Mouse (Mus musculus) urinary bladder, postnatal 36 days (tissue): ENCODE data around the gene Dab1.

ENCODE experiments used
- DNase-seq, 2 experiments: peaks; one replicate each; pipeline ENCODE4 v3.0.0; 2022; ENCODE audit warnings: low spot score in 2 of 2, mixed read lengths in 1 of 2

Gene Dab1

GRCm38 (mm10) chr4:104368561-104369021 is 749.4 kb downstream of the Dab1 start:
- DNase-seq, result no peak

GRCm38 (mm10) chr4:104369091-104369490 is 749.9 kb downstream of the Dab1 start:
- DNase-seq, result no peak

DNA sequence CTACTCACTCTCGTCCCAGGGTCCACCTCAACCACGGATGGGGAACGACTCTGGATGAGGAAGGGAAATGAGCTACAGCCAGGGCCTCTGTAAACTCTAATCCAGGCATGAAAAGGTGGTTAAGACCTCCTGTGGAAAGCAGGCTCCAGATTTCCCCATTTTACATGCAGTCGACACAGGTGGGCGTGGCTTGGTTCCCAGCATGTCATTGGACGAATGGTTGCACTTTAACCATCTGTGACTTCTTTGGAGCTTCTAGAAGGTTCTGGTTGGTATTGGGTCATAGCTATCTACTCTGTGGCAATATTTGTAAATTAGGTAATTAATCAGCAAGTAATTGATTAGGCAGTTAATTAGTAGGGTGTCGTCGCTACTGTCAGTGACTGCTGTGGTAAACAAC is 752.0 kb downstream of the Dab1 start:
- DNase-seq, result no peak

GRCm38 (mm10) chr4:104374191-104374590 is 755.0 kb downstream of the Dab1 start:
- no peak for DNase-seq

DNA sequence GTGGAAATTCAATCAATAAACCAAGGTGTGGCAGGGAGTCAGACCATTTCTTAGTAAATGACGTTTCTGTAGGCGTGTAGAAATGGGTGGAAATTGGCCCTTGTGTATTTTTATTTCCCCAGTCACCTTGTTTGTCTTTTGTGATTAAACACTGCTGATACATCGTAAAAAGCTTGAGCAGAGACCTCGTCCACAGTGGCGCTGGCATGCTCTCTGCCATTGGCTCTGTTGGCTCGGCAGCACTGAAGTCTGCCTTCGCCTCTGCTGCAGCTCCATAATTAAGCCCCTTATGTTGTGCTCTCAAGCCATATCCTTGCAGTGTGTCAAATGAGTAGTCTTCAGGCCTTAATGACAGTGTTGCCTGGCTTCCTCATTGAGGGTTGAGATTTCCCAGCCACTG is 765.5 kb downstream of the Dab1 start:
- DNase-seq, result no peak

DNA sequence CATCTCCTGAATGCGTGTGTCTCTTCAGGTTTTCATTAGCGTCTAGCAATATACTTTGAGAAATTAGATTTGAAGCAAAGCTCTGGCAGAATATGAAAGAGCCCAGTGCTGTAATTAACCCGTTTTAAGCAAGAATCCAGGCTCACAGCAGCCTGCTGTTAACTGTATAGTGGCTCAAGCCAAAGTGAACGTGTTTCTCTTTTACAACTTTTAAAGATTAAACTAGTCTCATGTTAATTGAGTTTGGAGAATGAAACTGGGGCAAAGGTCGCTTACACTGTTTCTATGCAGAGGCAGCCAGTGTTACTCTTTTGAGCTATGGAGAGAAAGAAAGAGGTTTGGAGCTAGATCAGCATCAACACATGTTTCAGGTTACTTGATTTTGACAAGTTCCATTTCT is 766.1 kb downstream of the Dab1 start:
- no peak for DNase-seq

- no peak for DNase-seq
Observed at GRCm38 (mm10) chr4:104395515-104395914, 776.4 kb downstream of the Dab1 start.

DNA sequence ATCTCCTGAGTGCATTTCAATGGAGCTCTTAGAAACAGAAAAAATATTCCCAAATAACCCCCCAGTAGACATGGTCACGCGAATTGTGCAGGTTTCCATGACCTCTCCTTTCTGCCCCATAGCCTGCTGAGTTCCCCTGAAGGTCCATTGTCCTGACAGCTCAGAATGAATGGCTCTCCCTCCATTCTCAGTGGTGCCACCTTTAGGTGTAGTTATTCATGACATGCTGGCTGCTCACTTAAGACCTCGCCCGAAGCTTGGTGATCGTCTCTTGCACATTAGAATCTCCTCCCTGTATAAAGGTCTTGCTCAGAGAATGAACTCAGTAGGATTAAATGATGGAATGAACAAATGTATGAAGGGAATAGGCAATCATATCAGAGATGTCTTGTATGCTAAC is 776.9 kb downstream of the Dab1 start:
- no peak for DNase-seq

GRCm38 (mm10) chr4:104399106-104399730 is 780.1 kb downstream of the Dab1 start:
- DNase-seq, result no peak

DNA sequence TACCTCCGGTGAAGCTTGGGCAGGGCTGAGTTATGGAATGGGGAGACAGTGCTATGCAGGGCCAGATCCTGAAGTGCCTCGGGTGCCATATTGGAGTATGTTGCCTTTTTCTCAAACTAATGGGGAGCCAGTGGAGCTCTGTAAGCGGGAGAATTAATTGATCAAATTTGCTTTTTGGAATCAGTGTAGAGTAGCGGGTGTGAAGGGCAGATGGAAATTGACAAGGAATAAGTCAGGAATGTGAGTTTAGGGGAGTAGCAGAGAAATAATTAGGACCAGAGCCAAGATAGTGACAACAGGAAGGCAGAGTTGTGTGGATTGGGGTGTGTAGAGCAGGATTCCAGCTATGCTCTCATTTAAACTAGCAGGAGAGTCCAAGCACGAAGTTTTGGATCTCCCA is 784.9 kb downstream of the Dab1 start:
- DNase-seq, result no peak

- no peak for DNase-seq
Observed at GRCm38 (mm10) chr4:104410922-104411321, 791.8 kb downstream of the Dab1 start.

GRCm38 (mm10) chr4:104415482-104415881 is 796.3 kb downstream of the Dab1 start:
- DNase-seq, result no peak

DNA sequence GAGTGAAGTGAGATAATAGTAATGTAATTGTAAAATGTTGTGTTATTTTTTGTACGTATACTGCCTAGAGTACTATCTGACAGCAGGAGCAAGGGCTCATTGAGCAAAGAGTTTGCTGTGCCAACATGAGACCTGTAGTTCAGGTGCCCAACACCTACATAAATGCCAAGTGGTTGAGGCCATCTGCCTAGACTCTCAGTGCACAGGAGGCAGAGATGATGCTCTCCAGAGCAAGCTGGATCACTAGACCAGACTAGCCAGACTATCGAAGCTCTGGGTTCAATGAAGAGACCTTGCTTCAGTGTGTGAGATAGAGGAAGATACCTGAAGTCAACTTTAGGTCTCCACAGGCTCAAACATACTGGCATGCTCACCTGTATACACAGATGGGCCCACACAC is 799.2 kb downstream of the Dab1 start:
- no peak for DNase-seq

- DNase-seq, result no peak
Observed at GRCm38 (mm10) chr4:104420983-104421680, 802.0 kb downstream of the Dab1 start.

DNA sequence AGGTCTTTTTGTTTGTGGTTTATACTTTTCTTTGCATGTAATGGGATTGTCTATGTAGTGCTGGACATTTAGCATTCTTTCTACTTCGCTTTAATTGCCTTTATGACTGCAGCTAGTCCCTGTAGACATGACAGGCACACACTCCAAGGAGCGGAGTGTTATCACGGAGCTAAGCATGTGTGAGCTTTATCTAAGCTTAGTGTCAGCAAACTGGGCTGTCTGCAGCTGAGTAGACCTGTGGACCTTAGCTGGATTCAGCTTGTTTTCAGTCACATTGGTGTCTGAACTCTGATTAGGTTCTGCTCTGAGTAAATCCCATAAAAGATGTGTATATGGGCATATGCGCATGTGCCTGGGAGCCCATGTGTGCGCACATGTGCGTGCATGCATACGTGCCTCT is 810.0 kb downstream of the Dab1 start:
- DNase-seq, result no peak

DNA sequence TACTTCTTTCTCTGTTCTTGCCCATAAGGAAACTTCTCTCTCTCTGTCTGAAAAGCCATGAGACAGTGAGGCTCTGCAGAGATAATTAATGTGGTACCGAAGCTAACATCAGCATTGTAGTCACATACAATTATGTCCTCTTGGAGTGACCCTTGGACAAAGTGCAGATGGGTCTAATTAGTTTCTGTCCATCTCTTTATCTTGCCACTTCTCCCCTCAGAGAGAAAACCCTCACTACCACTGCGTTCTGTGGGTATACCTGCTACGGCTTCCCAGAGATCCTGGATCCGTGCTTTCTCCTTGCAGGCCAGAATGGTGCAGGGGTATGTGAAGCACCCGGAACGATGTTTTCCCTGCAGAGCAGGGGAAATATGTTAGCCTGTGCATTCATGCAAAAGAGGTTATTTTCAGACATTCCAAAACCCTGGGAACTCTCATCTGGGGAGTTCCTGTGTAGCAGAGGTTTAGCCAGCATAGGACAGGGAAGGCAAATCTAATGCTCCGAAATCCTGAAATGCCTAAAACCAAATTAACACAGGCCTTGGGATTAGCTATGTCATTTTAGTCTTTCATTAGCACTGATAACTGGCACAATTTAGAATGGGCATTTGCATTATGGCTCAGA is 812.2 kb downstream of the Dab1 start:
- DNase-seq, result no peak

DNA sequence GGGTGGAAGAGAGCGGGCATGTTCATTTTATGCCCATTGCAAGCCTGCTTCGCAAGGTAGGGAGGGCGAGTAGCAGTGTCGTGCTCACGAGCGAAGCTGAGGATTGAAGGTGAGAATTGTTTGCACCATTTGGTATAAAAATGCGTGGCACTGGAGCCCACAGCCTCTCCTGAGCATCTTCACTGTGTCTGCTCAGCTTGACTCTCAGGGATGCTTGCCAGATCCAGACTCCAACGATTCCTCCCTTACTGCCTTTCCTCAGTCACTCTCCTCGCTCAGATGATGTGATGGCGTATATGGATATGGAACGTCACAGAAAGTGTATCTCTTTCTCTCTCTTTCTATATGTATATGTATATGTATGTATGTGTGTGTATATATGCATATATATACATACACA is 813.0 kb downstream of the Dab1 start:
- no peak for DNase-seq

DNA sequence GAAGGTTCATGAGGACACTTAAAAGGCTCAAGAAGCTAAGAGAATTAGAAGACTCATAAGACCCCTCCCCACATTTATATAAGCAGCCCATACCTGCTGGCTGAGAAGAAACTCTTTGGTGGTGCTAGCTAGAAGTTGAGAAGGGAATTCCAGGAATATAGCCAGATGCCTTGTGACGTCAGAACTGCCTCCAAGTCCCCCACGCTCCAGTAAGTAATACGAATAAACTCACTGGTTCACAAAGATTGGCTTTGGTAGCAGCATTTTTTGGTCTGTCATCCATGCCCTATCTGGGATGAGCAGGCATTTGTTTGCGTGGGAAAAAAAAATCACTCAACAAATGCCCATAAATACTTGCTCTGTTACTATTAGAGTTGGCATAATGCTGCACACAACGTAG is 816.6 kb downstream of the Dab1 start:
- no peak for DNase-seq

DNA sequence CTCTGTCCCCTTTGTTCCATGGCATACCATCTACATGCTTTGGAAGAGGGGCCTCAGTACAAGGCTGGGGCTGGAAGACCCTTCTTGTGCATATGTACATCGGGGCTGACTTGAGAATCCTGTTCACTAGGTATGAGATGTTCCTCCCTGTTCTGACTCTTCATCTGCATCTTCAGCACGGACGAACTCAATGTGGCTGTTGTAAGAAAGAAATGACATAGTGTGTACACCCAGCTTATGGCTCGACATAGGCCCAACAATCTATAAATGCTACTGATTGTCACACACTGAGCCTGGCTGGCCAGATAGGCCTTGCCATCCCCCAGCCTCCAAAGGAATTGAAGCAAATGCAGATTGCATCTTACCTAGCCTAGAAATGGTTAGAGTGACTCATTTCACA is 817.3 kb downstream of the Dab1 start:
- no peak for DNase-seq

GRCm38 (mm10) chr4:104438730-104439129 is 819.6 kb downstream of the Dab1 start:
- no peak for DNase-seq

DNA sequence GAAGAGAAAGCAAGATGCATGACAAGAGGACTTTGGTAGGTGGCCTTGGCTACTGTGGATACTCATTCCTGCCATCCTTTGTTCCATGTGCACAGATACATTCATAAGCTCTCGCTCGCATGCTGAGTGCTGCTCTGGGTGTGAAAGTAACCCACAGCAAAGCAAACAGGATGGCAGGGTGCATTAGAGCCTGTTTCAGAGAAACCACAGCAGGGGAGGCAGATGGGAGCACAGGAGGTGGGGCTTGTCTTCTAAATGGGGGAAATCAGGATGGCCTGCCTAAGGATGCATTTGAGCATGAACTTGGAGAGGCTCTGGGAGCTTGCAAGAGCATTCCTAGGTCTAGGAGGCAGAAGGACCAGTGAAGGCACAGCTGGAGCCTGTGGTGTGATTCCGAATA is 820.5 kb downstream of the Dab1 start:
- DNase-seq, result no peak

DNA sequence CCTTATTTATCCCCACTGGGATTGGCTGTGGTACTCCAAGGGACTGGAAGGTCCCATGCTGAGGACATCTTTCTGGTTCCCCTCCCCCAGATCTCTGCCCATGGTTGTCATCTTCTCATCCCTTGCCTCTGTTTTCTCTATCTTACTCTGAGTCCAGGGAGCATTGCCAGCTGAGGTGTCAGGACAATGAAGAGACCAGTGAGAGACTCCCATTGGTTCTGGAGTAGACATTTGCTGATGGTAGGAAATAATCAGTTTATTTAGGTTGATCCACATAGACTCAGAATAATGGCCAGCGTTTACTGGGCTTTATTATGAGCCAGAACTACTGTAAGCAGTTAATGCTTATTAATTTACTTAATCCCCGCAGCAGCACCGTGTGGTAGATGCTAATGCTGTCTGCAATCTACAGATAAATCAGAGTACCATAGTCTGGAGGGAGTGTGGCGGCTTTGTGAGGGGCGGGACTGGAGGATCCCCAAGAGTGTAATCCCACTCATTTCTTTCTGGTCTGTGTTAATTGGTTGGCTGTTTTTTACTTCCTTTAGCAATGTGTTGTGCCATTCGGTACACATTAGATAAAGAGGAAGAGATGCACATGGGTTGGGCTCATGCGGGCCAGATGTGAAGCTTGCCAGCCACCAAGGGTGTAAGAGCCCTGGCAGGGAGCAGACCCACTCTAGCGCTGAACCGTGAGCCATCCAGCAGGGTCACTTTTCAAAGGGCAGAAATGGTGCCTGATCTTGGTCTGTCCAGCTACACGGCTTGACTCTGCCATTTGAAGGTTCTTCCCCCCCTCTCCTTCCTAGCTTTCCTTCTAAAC is 824.0 kb downstream of the Dab1 start:
- DNase-seq, result no peak
